Mouse (Mus musculus): ENCODE results near the gene Aldh3b1. TPM values are rescaled to one million over a fixed set of nuclear protein-coding genes. Genes with fewer than 3 reads are reported as not detected.

The Aldh3b1 gene
- total RNA-seq, 2 experiments from 2014 or later = 1.3 to 2.0 TPM

GRCm38 (mm10) chr19:3912337-3913204 lies 17.0 kb downstream of the Aldh3b1 start, which contains the start of gene Ndufs8:
TSS of gene Ndufs8 (minus strand) at chr19:3912774.
- peak; percentile 95 to 99 for DNase-seq

- DNase-seq = no peak
Measured at GRCm38 (mm10) chr19:3910206-3910605, 19.4 kb downstream of the Aldh3b1 start.

GRCm38 (mm10) chr19:3907876-3908660 lies 21.5 kb downstream of the Aldh3b1 start:
- DNase-seq = peak in 1 of 2 experiments; percentile 50

- DNase-seq = peak; percentile 87 to 91
Measured at GRCm38 (mm10) chr19:3906795-3907786, 22.5 kb downstream of the Aldh3b1 start, which contains the start of gene Tcirg1. TSS of gene Tcirg1 (minus strand) at chr19:3907133.

GRCm38 (mm10) chr19:3906326-3906725 lies 23.3 kb downstream of the Aldh3b1 start:
- DNase-seq = no peak

- DNase-seq = peak; percentile 69 to 80
Measured at GRCm38 (mm10) chr19:3905261-3905969, 24.2 kb downstream of the Aldh3b1 start.

GRCm38 (mm10) chr19:3904363-3904675 lies 25.3 kb downstream of the Aldh3b1 start:
- no peak for DNase-seq

GRCm38 (mm10) chr19:3903648-3904362 lies 25.8 kb downstream of the Aldh3b1 start:
- DNase-seq = no peak

- no peak for DNase-seq
Measured at GRCm38 (mm10) chr19:3902966-3903365, 26.6 kb downstream of the Aldh3b1 start.

- DNase-seq = no peak
Measured at GRCm38 (mm10) chr19:3899618-3900017, 30.0 kb downstream of the Aldh3b1 start.

GRCm38 (mm10) chr19:3898952-3899351 lies 30.7 kb downstream of the Aldh3b1 start:
- DNase-seq = no peak

- no peak for DNase-seq
Measured at GRCm38 (mm10) chr19:3897557-3897956, 32.1 kb downstream of the Aldh3b1 start.

- DNase-seq = no peak
Measured at GRCm38 (mm10) chr19:3896208-3896607, 33.4 kb downstream of the Aldh3b1 start.

GRCm38 (mm10) chr19:3895171-3895631 lies 34.4 kb downstream of the Aldh3b1 start:
- DNase-seq = no peak

GRCm38 (mm10) chr19:3894294-3894693 lies 35.3 kb downstream of the Aldh3b1 start:
- no peak for DNase-seq

- no peak for DNase-seq
Measured at GRCm38 (mm10) chr19:3893545-3894116, 36.0 kb downstream of the Aldh3b1 start.

GRCm38 (mm10) chr19:3890181-3890580 lies 39.4 kb downstream of the Aldh3b1 start:
- DNase-seq = no peak

- DNase-seq = no peak
Measured at GRCm38 (mm10) chr19:3889096-3889495, 40.5 kb downstream of the Aldh3b1 start.

- no peak for DNase-seq
Measured at GRCm38 (mm10) chr19:3884325-3884990, 45.1 kb downstream of the Aldh3b1 start.
